Mouse (Mus musculus) forebrain, postnatal 0 days (tissue): Measurements from ENCODE around the gene Pikfyve. TPM values are rescaled to one million over a fixed set of nuclear protein-coding genes. Genes with fewer than 3 reads are reported as not detected.

ENCODE experiments used
- ATAC-seq: fragments of 200-750 bp; cut with Nextera tagmentation; 2 replicates; pipeline ENCODE4 v1.8.0; 2017; ENCODE audit warnings: mild to moderate bottlenecking, moderate library complexity
- DNase-seq: peaks from one replicate; pipeline ENCODE4 v3.0.0-alpha.2; 2015
- H3K27ac ChIP-seq: fragments of 300-500 bp; sonication (generic); 2 replicates; pipeline ENCODE4 v1.5.1; 2014; ENCODE audit warnings: low read depth, mild to moderate bottlenecking, antibody characterized with exemption, low read length, moderate library complexity, mixed read lengths
- H3K27me3 ChIP-seq: fragments of 300-500 bp; sonication (generic); 2 replicates; pipeline ENCODE4 v1.6.1; 2014; ENCODE audit warnings: mild to moderate bottlenecking, low read length, mixed read lengths; ENCODE audit not compliant: insufficient read depth
- H3K36me3 ChIP-seq: fragments of 300-500 bp; sonication (generic); 2 replicates; pipeline ENCODE4 v1.6.1; 2014; ENCODE audit warnings: mild to moderate bottlenecking, moderate library complexity; ENCODE audit not compliant: insufficient read depth
- H3K4me1 ChIP-seq: fragments of 300-500 bp; sonication (generic); 2 replicates; pipeline ENCODE4 v1.6.1; 2014; ENCODE audit warnings: antibody characterized with exemption; ENCODE audit not compliant: insufficient read depth
- H3K4me2 ChIP-seq: fragments of 300-500 bp; sonication (generic); 2 replicates; pipeline ENCODE4 v1.6.1; 2014; ENCODE audit warnings: low read depth, mild to moderate bottlenecking, moderate library complexity
- H3K4me3 ChIP-seq: fragments of 300-500 bp; sonication (generic); 2 replicates; pipeline ENCODE4 v1.5.1; 2014; ENCODE audit warnings: low read depth, low read length, mixed read lengths
- H3K9ac ChIP-seq: fragments of 300-500 bp; sonication (generic); 2 replicates; pipeline ENCODE4 v1.6.1; 2014; ENCODE audit warnings: mild to moderate bottlenecking
- H3K9me3 ChIP-seq: fragments of 300-500 bp; sonication (generic); 2 replicates; pipeline ENCODE4 v1.6.1; 2016; ENCODE audit warnings: low read length
- CTCF ChIP-seq: sonication (generic); IDR thresholded peaks from 2 replicates; pipeline ENCODE4 v1.5.1; 2016; ENCODE audit warnings: antibody characterized with exemption, control low read depth, low read depth
- whole genome bisulfite sequencing: fragments of 180-500 bp; shearing (Covaris S2); extraction: QIAGEN DNeasy Blood & Tissue Kit; methylation state at CpG from one replicate; pipeline ENCODE4 v1.1.7; 2014; 5-methylcytosine and 5-hydroxymethylcytosine counted together
- polyA plus RNA-seq: library from polyadenylated mRNA; unstranded; fragments of >200 nt; fragmentation: Nextera tagmentation; extraction: Ambion mirVana; gene quantifications from 2 replicates; pipeline ENCODE4 v1.2.1, GENCODE M21; 2015
- total RNA-seq: library from RNA; depleted of rRNA; stranded (reverse); fragments of >200 nt; gene quantifications from 2 replicates; pipeline ENCODE4 v1.2.3, GENCODE M21; 2014

Pikfyve gene
- total and polyA plus RNA-seq, 2 experiments from 2014 or later = 9.9 to 42.6 TPM

- WGBS = 90% methylated on average over 5 of the region's 5 CpGs
- H3K9ac ChIP-seq = no peak overlapping the region
- DNase-seq (no peak), ATAC-seq (no peak)
- H3K4me3 ChIP-seq = no peak overlapping the region
- H3K27ac ChIP-seq = no peak overlapping the region
- no peaks in the 10 kb centered on the region for H3K9me3 ChIP-seq
- no peak for TF ChIP-seq CTCF
- no peaks in the 10 kb centered on the region for H3K27me3 ChIP-seq
- peaks cover 9% of the 10 kb centered on the region for H3K4me1 ChIP-seq
- H3K36me3 ChIP-seq = no peaks in the 10 kb centered on the region
- H3K4me2 ChIP-seq = no peak overlapping the region
These were observed 5.0 kb upstream of the Pikfyve start for GRCm38 (mm10) chr1:65181459-65181858.

GRCm38 (mm10) chr1:65183994-65184393 lies 2.5 kb upstream of the Pikfyve start:
- Histone ChIP-seq H3K9me3 (no peaks in the 10 kb centered on the region), H3K27ac (no peak overlapping the region), H3K4me3 (no peak overlapping the region), H3K9ac (no peak overlapping the region), H3K4me2 (no peak overlapping the region), H3K4me1 (no peaks in the 10 kb centered on the region), H3K36me3 (no peaks in the 10 kb centered on the region), H3K27me3 (no peaks in the 10 kb centered on the region)
- no peak for DNase-seq
- 79% methylated on average over 2 of the region's 2 CpGs for WGBS
- TF ChIP-seq CTCF = no peak
- no peak for ATAC-seq

- Histone ChIP-seq H3K27me3 (no peaks in the 10 kb centered on the region), H3K4me2 (no peak overlapping the region), H3K4me3 (no peak overlapping the region), H3K4me1 (no peaks in the 10 kb centered on the region), H3K9me3 (no peaks in the 10 kb centered on the region), H3K27ac (no peak overlapping the region), H3K9ac (no peak overlapping the region), H3K36me3 (no peaks in the 10 kb centered on the region)
- 91% methylated on average over 8 of the region's 8 CpGs for WGBS
- DNase-seq = no peak
- ATAC-seq = no peak
- no peak for TF ChIP-seq CTCF
These were observed 1.5 kb upstream of the Pikfyve start for GRCm38 (mm10) chr1:65185011-65185410.

GRCm38 (mm10) chr1:65185524-65186205 lies 818 bp upstream of the Pikfyve start:
- DNase-seq = no peak
- TF ChIP-seq CTCF = peak; percentile 47
- no peak for ATAC-seq

GRCm38 (mm10) chr1:65187074-65187430 lies 569 bp downstream of the Pikfyve start:
- Histone ChIP-seq H3K9me3 (no peaks in the 10 kb centered on the region), H3K4me3 (peak overlapping the region; percentile 85), H3K4me1 (no peaks in the 10 kb centered on the region), H3K27ac (peak overlapping the region; percentile 85), H3K27me3 (no peaks in the 10 kb centered on the region), H3K4me2 (peak overlapping the region; percentile 54), H3K36me3 (no peaks in the 10 kb centered on the region; the same call in 1 of the 2 replicates), H3K9ac (peak overlapping the region; percentile 79)
- 0% methylated on average over 6 of the region's 6 CpGs for WGBS
- no peak for ATAC-seq
- TF ChIP-seq CTCF = no peak
- DNase-seq = no peak

More at GRCm38 (mm10) chr1:65185524-65186205, 818 bp upstream of the Pikfyve start:
- Histone ChIP-seq H3K27ac (peak overlapping the region; percentile 37; the same call in 1 of the 2 replicates), H3K9ac (peak overlapping the region; percentile 44), H3K4me1 (no peaks in the 10 kb centered on the region), H3K27me3 (no peaks in the 10 kb centered on the region), H3K36me3 (no peaks in the 10 kb centered on the region; the same call in 1 of the 2 replicates), H3K4me2 (peak overlapping the region; percentile 54), H3K4me3 (peak overlapping the region; percentile 85), H3K9me3 (no peaks in the 10 kb centered on the region)
- WGBS = 24% methylated on average over 12 of the region's 12 CpGs

- no peaks in the 10 kb centered on the region for H3K27me3 ChIP-seq
- no peak overlapping the region for H3K9ac ChIP-seq
- H3K4me1 ChIP-seq = no peaks in the 10 kb centered on the region
- no peak for ATAC-seq
- H3K36me3 ChIP-seq = peaks cover 14% of the 10 kb centered on the region
- 90% methylated on average over 4 of the region's 4 CpGs for WGBS
- H3K4me2 ChIP-seq = no peak overlapping the region
- DNase-seq = no peak
- no peak overlapping the region for H3K27ac ChIP-seq
- no peak for TF ChIP-seq CTCF
- no peak overlapping the region for H3K4me3 ChIP-seq
- H3K9me3 ChIP-seq = no peaks in the 10 kb centered on the region
These were observed 3.7 kb downstream of the Pikfyve start for GRCm38 (mm10) chr1:65190172-65190571.

DNA sequence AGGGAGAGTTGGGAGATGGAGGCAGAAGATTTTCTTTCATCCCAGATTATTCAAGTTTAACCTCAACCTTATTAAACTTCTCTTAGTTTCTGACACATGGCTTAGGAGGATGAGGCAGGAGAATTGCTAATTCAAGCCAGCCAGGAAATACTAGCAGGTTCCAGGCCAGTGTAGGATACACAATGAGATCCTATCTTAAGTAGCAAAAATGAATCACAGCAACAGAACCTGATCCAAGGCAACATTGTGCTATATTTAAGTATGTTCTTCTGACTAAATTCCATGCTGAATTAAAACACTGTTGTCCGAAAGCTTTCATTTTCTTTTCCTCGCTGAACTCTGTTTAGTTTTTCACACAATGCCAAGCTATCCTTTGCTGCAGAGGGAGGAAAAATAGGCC lies 6.7 kb downstream of the Pikfyve start:
- Histone ChIP-seq H3K9me3 (no peaks in the 10 kb centered on the region), H3K9ac (no peak overlapping the region), H3K4me2 (no peak overlapping the region), H3K4me1 (no peaks in the 10 kb centered on the region), H3K27me3 (no peaks in the 10 kb centered on the region), H3K27ac (no peak overlapping the region), H3K4me3 (no peak overlapping the region), H3K36me3 (peaks cover 27% of the 10 kb centered on the region)
- TF ChIP-seq CTCF = no peak
- 94% methylated on average over 2 of the region's 2 CpGs for WGBS
- DNase-seq = no peak
- no peak for ATAC-seq
